Mouse (Mus musculus): ENCODE results near the gene Flt3l.

DNA sequence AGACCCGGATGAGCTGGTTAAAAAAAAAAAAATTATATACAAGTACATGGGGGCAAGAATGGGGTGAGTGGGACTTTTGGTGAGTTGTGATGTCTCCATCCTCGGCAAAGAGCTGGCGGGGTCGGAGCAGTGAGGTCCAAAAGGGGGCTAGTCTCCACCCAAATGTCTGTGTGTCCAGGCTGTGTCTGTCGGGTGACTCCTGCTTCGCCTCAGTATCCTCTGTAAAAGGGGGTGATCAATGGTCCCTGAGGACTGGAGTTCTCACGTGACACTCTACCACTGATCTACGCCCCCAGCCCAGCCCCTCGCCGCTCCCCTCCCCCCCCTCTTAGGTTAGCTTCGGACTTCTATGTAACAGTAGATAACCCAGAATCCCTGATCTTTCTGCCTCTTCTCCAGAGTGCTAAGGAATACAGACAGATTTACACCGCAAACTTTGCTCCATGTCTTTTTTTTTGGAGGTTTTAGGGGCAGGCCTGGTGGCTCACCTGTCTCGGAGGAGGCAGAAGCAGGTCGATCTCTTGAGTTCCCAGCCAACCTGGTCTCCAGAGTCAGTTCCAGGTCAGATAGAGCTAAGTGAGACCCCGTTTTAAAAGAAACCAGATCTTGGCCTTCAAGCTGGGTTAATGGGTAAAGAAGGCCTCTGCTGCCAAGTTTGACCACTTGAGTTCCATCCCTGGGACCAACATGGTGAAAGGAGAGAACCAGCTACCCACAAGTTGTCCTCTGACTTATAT is 6.3 kb downstream of the Flt3l start:
- TF ChIP-seq CTCF (IDR thresholded peaks at IDR 0.05; ENCODE audit: low read depth, low read length), result no peak
- no peak for TF ChIP-seq POLR2A (IDR thresholded peaks at IDR 0.05; ENCODE audit: extremely low read depth, insufficient read depth, low read length)

Data from liver, adult 2 months (tissue).